Mouse (Mus musculus) mesoderm, embryonic 11.5 days (tissue): Measurements from ENCODE around the gene Ube2l6.

Source experiments
- DNase-seq: peaks from one replicate; pipeline ENCODE4 v3.0.0-alpha.2; 2012; ENCODE audit warnings: low read depth, low spot score

Ube2l6 gene

DNA sequence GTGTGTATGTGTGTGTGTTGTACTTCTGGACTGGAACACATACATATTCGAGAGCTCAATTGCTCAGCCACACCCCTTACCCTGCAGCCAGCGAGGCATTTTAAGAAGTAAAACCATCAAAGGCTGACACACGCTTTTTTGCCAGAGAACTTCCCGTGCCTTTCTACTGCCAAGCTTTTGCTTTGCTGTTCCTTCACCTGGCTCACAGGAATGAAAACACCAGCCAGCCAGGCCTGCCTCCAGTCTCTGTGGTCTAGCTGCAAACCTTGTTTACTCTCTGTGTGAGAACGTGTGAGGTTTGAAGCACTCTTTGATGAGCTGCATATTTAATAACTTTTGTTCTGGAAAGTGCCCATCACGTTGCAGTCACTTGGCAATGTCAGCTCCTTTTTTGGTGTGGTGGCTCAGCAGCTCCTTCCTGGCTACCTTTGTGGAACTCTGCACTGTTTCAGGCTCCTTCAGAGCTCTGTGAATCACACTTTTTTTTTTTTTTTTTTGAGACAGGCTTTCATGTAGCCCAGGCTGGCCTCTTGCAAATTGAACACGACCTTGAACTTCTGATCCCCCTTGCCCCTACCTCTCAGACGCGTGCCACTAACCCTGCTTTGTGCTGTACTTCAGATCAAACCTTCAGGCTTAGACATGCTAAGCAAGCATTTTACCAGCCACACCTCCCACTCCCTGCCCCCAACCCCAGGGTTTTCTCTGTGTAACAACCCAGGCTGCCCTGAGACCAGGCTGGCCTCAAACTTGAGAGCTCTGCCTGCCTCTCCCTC lies 39.4 kb downstream of the Ube2l6 start:
- DNase-seq: no peak

DNA sequence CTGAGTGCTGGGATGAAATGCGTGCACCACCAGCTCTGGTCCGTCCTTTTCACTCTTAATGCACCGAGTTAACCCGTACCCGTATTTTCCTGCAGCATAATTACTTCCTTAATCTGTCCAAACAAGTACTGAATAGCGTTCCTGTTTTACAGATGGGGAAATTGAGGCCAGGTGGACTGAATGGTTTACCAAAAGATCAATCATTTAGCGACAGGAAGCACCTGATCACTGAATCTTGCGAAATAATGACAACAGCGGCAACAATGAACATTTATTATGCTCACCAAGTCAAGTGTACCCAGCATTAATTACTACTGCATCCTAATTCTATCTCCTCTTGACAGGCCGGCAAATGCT lies 39.9 kb downstream of the Ube2l6 start, which contains the start of gene Slc43a1:
TSS of gene Slc43a1 (plus strand) at position 258 of the 357 bp plus-strand sequence.
- no peak for DNase-seq

DNA sequence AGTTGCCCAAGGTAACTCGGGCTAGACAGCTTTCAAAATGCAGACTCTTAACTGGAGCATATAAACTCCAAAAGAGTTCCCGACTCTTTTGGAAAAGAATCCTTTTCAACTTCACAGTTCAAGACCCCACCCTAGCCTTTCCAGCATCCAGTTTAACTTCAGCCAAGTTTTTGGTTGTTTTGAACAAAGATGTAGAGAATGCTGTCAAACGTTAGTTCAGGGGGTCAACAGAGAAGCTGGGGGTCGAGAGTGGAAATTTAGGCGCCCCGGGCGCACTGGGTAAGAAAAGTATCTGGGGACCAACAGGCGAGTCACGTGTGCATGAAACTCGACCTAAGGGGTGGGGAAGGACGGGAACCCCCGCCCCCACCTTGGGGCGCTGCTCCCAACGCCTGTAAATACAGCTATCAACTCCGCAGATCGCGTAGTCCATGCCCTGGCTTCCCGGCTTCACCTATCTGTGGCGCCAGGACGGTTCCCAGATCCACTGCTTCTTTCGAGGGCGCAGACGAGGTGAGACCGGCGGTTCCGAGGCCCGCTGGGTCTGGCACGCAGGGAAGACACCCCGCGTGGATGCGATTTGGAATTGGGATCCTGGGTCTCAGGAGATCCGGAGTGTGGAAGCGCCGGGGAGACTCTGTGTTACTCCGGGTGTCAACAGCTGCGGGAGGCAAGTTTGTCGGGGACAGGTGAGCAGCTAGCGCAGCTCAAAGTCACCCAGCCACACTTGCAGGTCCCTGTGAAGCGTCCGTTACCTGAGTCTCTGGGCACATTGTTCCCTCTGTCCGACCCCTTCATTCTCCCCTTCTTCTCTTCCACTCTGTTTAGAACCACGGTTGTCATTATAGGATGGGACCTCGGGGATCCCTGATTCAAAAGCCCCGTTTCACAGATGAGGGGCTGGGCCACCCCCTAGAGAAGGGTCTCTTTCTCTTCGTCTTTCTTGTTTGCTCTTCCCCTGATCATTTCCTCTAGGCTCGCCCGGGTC lies 40.7 kb downstream of the Ube2l6 start:
- peak; percentile 53 for DNase-seq

DNA sequence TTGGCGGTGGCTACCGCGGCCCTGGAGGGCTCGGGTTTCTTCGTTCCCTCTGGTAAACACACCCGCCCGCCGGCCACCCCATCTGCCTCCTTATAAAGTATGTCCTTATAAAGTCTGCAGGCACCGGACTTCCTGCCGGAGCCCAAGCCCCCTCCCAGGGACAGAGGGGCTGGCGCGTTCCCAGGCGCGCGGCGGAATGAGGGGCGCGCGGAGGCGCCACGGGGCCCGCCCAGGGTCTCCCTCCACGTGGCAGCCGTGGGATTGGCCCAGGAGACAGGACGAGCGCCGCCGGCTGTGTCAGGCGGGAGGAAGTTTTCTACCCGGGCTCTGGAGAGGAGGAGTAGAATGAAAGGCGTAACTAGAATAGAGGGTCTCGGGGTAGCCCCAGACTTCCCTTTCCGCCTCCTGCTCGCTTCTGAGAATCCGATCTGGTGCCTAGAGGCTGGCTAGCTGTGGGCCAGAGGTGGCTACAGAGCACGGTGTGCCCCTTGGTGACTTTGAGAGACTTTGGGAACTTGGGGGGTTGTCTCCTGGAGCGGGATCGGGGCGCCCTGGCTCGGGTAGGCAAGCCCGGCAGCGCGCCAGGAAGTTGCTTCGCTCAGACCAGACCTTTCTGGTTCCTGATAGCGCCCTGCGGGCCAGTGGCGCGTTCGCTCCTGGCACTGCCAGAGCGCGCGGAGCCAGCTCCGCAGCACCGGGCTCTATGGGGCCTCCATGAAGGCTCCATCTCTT lies 41.6 kb downstream of the Ube2l6 start:
- DNase-seq: peak; percentile 91

DNA sequence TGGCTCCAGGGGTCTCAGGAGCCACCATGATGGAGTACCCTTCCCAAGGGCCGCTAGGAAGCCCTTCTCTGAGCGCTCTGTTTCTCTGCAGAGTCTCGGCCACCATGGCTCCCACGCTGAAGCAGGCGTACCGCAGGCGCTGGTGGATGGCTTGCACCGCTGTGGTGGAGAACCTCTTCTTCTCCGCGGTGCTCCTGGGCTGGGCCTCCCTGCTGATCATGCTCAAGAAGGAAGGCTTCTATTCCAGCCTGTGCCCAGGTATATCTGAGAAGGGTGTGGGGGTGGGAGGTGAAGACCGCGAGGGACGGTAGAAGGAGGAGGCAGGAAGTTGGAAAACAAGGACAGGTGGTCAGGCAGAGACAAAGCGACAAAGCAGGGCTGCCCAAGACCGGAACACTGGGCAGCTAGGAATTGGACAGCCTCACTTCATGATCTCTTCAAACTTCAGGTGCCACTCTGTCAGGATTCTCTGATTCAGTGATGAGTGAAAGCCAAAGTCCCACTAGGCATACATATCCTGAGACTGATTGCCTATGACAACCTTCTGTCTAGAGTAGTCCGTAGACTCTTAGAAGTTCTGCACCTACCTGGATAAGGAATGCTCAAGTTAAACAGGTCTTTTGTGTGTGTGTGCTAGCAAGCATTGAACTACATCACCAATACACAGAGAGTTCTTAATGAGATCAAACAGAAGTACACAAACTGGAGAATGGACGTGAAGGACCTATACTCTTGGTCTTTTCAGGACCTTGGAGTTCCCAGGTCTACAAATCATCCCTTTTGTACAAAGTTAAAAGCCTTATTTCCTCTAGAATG lies 42.3 kb downstream of the Ube2l6 start:
- DNase-seq: no peak

DNA sequence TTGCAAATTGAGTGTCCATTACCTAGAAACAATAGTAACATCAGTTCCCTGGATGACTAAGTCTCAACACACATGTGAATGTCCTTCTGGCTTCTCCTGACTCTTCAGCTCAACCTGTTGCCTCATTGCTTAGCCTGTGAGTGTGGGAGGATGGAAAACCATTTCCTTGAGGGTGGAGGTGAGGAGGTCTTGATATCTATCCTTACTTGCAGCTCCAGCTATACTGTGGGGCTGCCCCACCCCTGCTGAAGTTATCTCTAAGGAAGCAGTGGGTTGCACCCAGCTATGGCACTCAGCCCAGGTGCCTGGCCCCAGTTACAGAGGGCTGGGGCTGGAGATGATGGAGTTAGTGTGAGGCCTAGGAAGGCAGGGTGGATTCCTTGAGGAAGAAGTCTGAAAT lies 43.3 kb downstream of the Ube2l6 start:
- no peak for DNase-seq

DNA sequence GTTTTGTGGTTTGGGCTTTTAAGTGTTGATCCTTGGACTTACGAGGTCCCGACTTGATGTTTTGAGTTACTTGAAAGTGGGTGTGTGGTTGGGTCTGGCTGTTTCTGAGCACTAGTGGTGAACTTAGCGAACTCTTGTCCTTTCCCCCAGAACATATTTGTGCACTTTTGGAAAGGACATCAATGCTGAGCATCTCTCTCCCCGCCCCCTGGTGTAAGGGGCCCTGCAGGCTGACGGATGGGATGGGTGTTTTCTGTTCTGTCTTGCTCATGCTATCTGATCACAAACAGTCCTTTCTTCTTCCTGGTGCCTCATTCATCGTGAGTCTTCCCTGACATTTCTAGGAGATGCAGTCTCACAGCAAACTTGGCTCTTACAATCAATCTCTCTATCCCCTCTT lies 45.0 kb downstream of the Ube2l6 start:
- DNase-seq: no peak

DNA sequence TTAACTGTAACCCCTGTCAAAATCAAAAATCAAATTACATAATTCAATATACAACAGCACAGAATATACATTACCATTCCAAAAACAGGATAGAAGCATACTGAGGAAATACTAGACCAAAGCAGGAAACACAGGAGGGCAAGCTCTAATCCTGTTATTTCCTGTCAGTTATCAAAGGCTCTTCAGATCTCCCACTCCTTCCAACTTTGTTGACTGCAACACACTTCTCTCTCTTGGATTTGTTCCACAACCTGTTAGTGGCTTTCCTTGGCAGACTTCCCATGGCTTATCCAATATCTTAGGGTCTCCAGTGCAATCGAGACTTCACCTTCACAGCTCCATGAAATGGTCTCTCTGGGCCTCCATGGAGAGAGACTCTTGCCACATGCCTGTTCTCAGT lies 46.6 kb downstream of the Ube2l6 start:
- no peak for DNase-seq

DNA sequence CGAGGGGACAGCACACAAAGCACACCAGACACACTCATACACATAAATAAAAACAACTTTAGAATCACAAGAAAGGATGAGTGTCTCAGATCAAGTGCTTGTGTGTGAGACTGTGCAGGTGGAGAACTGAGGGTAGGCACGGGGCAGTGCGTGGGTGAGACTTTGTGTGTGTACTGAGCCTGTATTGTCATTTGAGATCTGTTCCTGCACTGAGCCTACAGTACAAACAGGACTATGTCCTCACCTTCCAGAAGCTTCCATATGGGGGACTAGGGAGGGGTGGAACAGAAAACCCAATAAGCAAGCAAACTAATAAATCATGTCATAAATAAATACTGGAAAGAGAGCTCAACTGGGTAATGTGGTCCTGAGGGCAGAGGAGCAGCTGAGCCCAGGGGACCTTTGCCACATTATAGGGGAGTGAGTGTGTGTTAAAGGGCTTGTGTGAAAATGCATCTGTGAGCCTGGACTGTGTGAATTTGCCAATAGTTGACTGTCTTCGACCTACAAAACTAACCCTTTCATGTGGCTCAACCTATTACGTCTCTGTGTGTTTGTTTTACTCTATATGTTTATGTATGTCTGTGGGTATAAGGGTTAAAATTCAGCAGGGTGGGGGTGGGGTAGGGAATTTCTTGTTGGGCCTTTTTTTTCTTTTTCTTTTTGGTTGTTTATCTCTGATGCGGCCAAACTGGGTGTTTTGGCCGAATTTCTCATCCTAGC lies 51.9 kb downstream of the Ube2l6 start:
- no peak for DNase-seq

DNA sequence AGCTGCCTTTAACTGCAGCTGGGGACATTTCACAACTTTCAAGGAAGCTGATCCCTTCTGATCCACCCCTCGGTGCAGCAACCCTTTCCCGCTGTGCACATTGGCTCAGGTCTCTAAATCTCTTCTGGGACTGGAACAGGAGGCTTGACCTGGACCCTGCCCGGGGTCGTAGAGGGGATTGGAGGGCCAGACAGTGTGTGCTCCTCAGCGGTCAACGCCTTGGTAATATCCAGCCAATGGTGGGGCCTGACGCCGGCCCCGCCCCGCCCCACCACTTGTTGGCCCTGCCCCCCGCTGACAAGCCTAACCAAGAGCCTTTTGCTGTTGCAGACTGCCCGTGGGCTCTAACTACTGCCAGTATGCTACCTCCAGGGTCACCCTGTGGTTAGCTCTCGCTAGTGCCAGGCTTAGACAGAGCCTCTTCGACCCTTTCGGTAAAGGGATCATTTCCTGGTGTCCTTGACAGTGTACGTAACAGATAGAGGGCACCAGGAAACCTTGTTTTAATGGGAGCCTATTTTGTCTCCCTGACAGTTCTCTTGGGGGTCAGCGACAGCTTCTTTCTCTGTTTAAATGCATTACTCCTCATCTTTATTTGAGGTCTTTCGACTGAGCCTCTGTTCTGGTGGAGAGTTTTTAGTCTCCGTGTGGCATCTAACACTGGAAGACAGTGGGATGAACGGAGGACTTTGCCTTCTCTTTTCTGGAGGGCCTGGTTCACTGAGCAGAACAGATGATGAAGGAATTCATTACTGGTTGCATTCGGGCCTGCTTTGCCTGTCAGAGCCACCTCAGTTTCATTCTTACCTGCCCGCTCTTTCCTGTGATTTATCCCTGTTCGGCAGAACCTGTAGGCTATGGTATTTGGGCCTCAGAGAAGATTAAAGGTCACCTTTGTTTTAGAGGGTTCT lies 52.8 kb downstream of the Ube2l6 start:
- DNase-seq: peak; percentile 60

DNA sequence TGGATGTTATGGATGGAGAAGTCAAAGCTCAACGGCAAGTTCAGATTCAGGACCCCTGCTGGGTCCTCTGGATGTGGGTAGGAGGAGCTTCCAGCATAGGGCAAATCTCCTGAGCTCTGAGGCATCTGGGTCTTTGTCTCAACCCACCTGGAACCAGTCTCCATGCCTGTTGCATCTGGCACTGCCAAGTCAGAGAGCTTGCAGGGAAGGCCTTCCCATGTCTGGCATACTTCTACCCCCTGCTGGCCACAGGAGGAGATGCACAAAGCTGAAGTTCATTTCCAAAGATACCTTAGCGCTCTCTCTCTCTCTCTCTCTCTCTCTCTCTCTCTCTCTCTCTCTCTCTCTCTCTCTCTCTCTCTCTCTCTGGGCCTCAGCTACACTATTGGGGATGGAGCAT lies 57.1 kb downstream of the Ube2l6 start:
- DNase-seq: peak; percentile 59

DNA sequence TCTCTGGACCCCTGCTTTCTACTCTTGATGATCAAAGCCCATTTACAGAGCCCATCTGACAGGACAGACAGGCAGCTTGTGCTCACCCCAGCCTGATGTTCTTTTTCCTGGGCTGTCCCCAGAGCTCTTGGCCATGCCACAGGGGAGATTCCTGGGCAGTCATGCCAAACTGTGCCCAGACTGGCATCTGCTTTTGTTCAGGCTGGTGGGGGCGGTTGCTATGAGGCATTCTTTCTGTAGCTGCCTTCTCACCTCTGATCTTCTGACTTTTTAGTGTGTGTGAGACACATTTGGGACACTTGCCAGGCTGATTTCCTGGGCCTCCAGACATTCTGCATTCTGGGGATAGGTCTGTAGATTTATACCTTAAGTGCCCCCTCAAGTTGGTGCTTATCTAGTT lies 59.9 kb downstream of the Ube2l6 start:
- DNase-seq: no peak
